Mouse (Mus musculus): ENCODE data around the gene Gm20403. TPM values are rescaled to one million over a fixed set of nuclear protein-coding genes. Genes with fewer than 3 reads are reported as not detected.

Gm20403 gene
- polyA plus RNA-seq, 1 experiment: not detected

GRCm38 (mm10) chr12:54988323-54988850, 2.1 kb upstream of the Gm20403 start:
- no peak overlapping the region for H3K27ac ChIP-seq (ENCODE audit: insufficient read depth, low read length)
- H3K27me3 ChIP-seq (ENCODE audit: control insufficient read depth, insufficient read depth, low read length, poor library complexity, severe bottlenecking): no peaks in the 10 kb centered on the region
- no peak overlapping the region for H3K9ac ChIP-seq (ENCODE audit: low read depth, poor library complexity, severe bottlenecking)
- no peak overlapping the region for H3K4me3 ChIP-seq (ENCODE audit: low read depth, low read length)
- no peaks in the 10 kb centered on the region for H3K9me3 ChIP-seq (replicated peaks; ENCODE audit: control insufficient read depth, insufficient read depth, low read length, poor library complexity, severe bottlenecking)
- no peak for TF ChIP-seq POLR2A (IDR thresholded peaks at IDR 0.05; ENCODE audit: insufficient read depth, low read length)
- TF ChIP-seq EP300 (IDR thresholded peaks at IDR 0.05; ENCODE audit: insufficient read depth, low read depth, low read length): no peak
- TF ChIP-seq CTCF (IDR thresholded peaks at IDR 0.05; ENCODE audit: low read depth, low read length): no peak
- no peaks in the 10 kb centered on the region for H3K36me3 ChIP-seq (ENCODE audit: control insufficient read depth, insufficient read depth, low read length, poor library complexity, severe bottlenecking)
- H3K4me1 ChIP-seq (ENCODE audit: control insufficient read depth, insufficient read depth, low read length): peaks cover 3% of the 10 kb centered on the region

DNA sequence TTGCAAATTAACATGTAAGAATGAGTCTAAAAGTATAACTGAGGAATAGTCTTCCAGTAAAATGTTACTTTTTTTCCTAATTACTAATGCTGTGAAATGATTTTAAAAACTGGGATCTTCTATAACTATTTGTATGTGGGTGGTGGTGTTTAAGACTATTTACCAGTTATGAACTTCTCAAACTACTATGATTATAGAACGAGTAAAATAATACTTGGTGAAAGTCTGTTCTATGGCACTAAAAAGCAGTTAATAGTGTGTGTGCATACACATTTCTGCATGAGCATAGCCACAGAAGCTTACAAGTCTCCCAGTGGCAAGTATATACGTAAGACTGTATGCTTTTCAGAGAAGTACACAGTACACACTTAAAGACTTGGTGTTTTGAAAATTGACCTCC, 827 bp upstream of the Gm20403 start:
- no peak overlapping the region for H3K4me3 ChIP-seq (ENCODE audit: low read depth, low read length)
- no peak for TF ChIP-seq POLR2A (IDR thresholded peaks at IDR 0.05; ENCODE audit: insufficient read depth, low read length)
- TF ChIP-seq EP300 (IDR thresholded peaks at IDR 0.05; ENCODE audit: insufficient read depth, low read depth, low read length): no peak
- no peak for TF ChIP-seq CTCF (IDR thresholded peaks at IDR 0.05; ENCODE audit: low read depth, low read length)
- no peaks in the 10 kb centered on the region for H3K36me3 ChIP-seq (ENCODE audit: control insufficient read depth, insufficient read depth, low read length, poor library complexity, severe bottlenecking)
- no peaks in the 10 kb centered on the region for H3K27me3 ChIP-seq (ENCODE audit: control insufficient read depth, insufficient read depth, low read length, poor library complexity, severe bottlenecking)
- H3K9me3 ChIP-seq (replicated peaks; ENCODE audit: control insufficient read depth, insufficient read depth, low read length, poor library complexity, severe bottlenecking): no peaks in the 10 kb centered on the region
- H3K4me1 ChIP-seq (ENCODE audit: control insufficient read depth, insufficient read depth, low read length): peaks cover 3% of the 10 kb centered on the region
- no peak overlapping the region for H3K27ac ChIP-seq (ENCODE audit: insufficient read depth, low read length)
- no peak overlapping the region for H3K9ac ChIP-seq (ENCODE audit: low read depth, poor library complexity, severe bottlenecking)

DNA sequence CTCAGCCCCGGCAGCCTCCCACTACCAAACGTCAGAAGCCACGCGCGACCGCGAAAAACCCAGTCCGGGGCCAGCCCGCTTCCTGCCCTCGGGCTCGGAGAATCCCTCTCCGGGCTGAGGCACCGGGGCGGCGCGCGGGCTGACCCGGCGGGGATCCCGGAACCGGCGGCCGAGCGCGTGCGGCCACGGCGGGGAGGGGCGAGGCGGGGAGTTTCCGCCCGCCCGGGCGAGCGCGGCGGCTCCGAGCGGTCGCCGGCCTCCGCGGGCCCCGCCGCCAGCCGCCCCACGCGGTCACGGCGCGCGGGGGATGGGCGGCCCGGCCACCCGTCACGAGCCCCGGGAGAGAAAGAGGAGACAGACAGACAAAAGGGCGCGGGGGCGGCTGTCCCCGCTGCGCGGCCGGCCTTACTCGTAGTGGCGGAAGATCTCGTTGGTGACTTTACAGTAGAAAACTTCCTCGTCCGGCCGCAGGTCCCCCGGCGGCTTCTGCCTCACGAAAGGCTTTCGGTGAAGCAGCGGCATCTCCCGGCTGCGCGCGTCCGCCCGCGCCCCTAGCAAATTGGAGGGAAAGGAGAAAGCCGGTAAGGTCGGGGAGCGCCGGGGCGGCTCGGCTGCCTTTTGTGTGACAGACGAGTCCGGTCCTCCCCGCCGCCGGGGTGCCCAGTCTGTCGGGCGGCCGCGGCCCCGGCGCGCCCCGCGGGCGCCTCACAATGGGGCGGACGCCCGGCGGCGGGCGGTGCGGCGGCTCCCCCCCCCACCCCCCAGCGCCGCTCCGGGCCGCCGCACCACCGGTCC, 875 bp downstream of the Gm20403 start:
- Histone ChIP-seq H3K9ac (ENCODE audit: low read depth, poor library complexity, severe bottlenecking) (peak overlapping the region; percentile 93), H3K4me3 (ENCODE audit: low read depth, low read length) (peak overlapping the region; percentile 78), H3K4me1 (ENCODE audit: control insufficient read depth, insufficient read depth, low read length) (peaks cover 3% of the 10 kb centered on the region), H3K27me3 (ENCODE audit: control insufficient read depth, insufficient read depth, low read length, poor library complexity, severe bottlenecking) (no peaks in the 10 kb centered on the region), H3K27ac (ENCODE audit: insufficient read depth, low read length) (no peak overlapping the region), H3K36me3 (ENCODE audit: control insufficient read depth, insufficient read depth, low read length, poor library complexity, severe bottlenecking) (no peaks in the 10 kb centered on the region), H3K9me3 (replicated peaks; ENCODE audit: control insufficient read depth, insufficient read depth, low read length, poor library complexity, severe bottlenecking) (no peaks in the 10 kb centered on the region; the same call in 1 of the 2 replicates)
- TF ChIP-seq POLR2A (IDR thresholded peaks at IDR 0.05; ENCODE audit: insufficient read depth, low read length) (no peak), EP300 (IDR thresholded peaks at IDR 0.05; ENCODE audit: insufficient read depth, low read depth, low read length) (no peak), CTCF (IDR thresholded peaks at IDR 0.05; ENCODE audit: low read depth, low read length) (no peak)

DNA sequence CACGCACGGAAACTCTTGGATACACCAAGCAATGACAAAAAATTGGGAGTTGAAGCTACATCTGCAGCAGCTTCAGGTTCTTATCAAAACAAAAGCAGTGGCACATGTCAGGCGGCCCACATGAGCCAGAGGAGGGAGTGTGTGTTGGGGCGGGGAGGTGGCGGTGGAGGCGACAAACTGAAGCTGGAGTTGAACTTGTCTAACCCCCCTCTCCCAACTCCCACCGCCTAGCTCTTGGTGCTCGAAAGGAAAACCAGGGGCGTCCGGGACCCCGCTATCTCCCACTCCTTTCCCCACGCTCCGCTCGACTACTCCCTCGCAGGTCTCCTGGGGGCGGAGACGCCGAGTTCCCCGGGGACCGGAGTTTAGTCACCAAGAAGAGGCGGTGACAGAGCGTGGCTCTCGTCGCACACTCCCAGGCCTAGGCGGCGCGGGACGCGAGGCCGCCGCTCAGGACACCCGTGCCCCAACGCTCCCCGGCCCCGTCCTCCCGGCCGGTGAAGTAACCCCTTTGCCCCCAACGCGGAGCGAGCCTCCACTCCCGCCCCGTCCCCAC, 1.6 kb downstream of the Gm20403 start:
- Histone ChIP-seq H3K9me3 (replicated peaks; ENCODE audit: control insufficient read depth, insufficient read depth, low read length, poor library complexity, severe bottlenecking) (no peaks in the 10 kb centered on the region; the same call in 1 of the 2 replicates), H3K4me3 (ENCODE audit: low read depth, low read length) (peak overlapping the region; percentile 78), H3K4me1 (ENCODE audit: control insufficient read depth, insufficient read depth, low read length) (peaks cover 3% of the 10 kb centered on the region), H3K9ac (ENCODE audit: low read depth, poor library complexity, severe bottlenecking) (peak overlapping the region; percentile 93), H3K27ac (ENCODE audit: insufficient read depth, low read length) (no peak overlapping the region), H3K36me3 (ENCODE audit: control insufficient read depth, insufficient read depth, low read length, poor library complexity, severe bottlenecking) (no peaks in the 10 kb centered on the region), H3K27me3 (ENCODE audit: control insufficient read depth, insufficient read depth, low read length, poor library complexity, severe bottlenecking) (no peaks in the 10 kb centered on the region)
- no peak for TF ChIP-seq EP300 (IDR thresholded peaks at IDR 0.05; ENCODE audit: insufficient read depth, low read depth, low read length)
- TF ChIP-seq CTCF (IDR thresholded peaks at IDR 0.05; ENCODE audit: low read depth, low read length): no peak

DNA sequence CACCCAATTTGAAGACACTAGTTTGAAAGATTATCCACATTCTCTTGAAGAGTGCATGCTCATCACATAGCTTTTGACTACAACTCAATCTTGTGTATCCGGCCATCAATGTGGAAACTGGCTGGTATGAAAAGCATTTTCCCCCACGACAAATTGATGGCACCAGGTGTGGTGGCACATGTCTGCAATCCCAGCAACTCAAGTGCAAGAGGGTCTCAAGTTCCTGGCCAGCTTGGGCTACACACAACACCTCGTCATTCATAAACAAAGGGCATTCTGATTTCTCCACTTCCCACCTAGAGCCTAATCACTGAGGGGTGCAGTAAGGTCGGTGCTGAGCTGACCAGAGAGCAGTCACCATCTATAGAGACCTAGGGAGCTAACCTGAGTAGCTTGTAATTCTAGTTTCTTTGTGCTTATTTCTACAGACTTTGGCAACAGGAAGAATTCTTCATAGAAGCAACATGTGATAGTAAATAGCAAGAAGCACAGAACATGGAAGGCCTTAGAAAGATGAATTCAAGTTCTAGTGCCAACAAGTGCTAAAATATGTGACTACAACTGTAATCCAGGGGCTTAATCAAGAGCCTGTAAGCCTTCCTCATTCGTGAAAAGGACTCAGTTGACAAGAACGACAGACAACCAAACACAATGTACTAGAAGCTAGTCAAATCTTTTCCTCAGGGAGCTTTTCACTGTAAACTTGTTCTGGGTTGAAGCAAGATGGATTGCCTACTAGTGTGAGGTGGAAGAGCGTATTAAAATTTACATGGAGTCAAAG, 3.2 kb downstream of the Gm20403 start:
- H3K36me3 ChIP-seq (ENCODE audit: control insufficient read depth, insufficient read depth, low read length, poor library complexity, severe bottlenecking): no peaks in the 10 kb centered on the region
- no peak overlapping the region for H3K4me3 ChIP-seq (ENCODE audit: low read depth, low read length)
- H3K27ac ChIP-seq (ENCODE audit: insufficient read depth, low read length): no peak overlapping the region
- no peak overlapping the region for H3K9ac ChIP-seq (ENCODE audit: low read depth, poor library complexity, severe bottlenecking)
- TF ChIP-seq EP300 (IDR thresholded peaks at IDR 0.05; ENCODE audit: insufficient read depth, low read depth, low read length) (no peak), CTCF (IDR thresholded peaks at IDR 0.05; ENCODE audit: low read depth, low read length) (no peak), POLR2A (IDR thresholded peaks at IDR 0.05; ENCODE audit: insufficient read depth, low read length) (no peak)
- H3K27me3 ChIP-seq (ENCODE audit: control insufficient read depth, insufficient read depth, low read length, poor library complexity, severe bottlenecking): no peaks in the 10 kb centered on the region
- no peaks in the 10 kb centered on the region; the same call in 1 of the 2 replicates for H3K9me3 ChIP-seq (replicated peaks; ENCODE audit: control insufficient read depth, insufficient read depth, low read length, poor library complexity, severe bottlenecking)
- H3K4me1 ChIP-seq (ENCODE audit: control insufficient read depth, insufficient read depth, low read length): no peaks in the 10 kb centered on the region

Data from ES-Bruce4 (cell line).